Mouse (Mus musculus) bone marrow macrophage, adult 2 months (primary cell): ENCODE measurements at regions not wholly inside any gene's neighbourhood (a gene's known extent, or its start where the extent isn't known, plus 50 kb on each side); places are given as distances from the start of the nearest gene placed in this dataset.

Experiments
- H3K27ac ChIP-seq: 2 replicates; pipeline ENCODE4 v1.5.1; 2012; ENCODE audit warnings: low read depth, low read length; ENCODE audit not compliant: insufficient read depth
- H3K4me1 ChIP-seq: 2 replicates; pipeline ENCODE4 v1.6.1; 2012; ENCODE audit warnings: low read length; ENCODE audit not compliant: control insufficient read depth, insufficient read depth
- H3K4me3 ChIP-seq: 2 replicates; pipeline ENCODE4 v1.5.1; 2012; ENCODE audit warnings: mild to moderate bottlenecking, low read length, moderate library complexity; ENCODE audit not compliant: insufficient read depth
- CTCF ChIP-seq: IDR thresholded peaks from 2 replicates; pipeline ENCODE4 v1.5.1; 2012; ENCODE audit warnings: low read depth, mild to moderate bottlenecking, low read length, moderate library complexity
- POLR2A ChIP-seq: IDR thresholded peaks from 2 replicates; pipeline ENCODE4 v1.6.1; 2012; ENCODE audit warnings: mild to moderate bottlenecking, low read depth, low read length, borderline replicate concordance

DNA sequence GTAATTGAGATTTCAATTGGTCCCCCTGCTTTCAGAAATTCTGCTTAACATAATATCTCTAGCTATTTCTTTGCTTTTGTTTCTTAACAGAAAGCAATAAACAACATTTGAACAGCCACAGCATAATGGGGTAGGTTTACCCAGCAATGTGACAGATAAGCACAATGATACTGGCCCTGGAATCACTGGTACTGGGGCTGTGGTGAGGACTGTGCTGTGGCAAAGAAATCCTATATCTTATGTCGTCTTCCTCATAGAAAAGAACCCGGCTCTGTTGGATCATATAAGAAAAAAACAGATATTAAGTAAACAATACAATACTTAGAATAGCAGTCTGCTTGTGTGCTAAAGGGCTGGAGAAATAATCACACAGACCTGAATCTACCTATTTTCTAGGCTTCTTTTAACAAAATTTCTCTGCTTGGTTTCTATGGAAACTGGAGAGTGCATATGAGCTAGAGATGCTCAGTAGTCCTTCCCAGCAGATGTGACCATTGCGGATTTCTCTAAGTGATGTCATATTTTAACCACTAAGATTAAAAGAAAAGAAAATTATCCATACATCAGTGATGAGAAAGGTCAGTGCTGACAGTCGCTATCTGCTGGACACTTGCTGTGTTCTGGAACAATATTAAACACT lies 119.8 kb upstream of the Gnao1 start:
- H3K4me1 ChIP-seq, result no peaks in the 10 kb centered on the region

GRCm38 (mm10) chr8:93691375-93691774 lies 118.4 kb upstream of the Gnao1 start:
- no peak overlapping the region for H3K27ac ChIP-seq
- TF ChIP-seq CTCF (no peak), POLR2A (no peak)
- H3K4me1 ChIP-seq, result no peaks in the 10 kb centered on the region
- H3K4me3 ChIP-seq, result no peak overlapping the region

More for the DNA sequence above, 119.8 kb upstream of the Gnao1 start:
- H3K4me3 ChIP-seq, result no peak overlapping the region
- H3K27ac ChIP-seq, result no peak overlapping the region
- no peak for TF ChIP-seq CTCF
- TF ChIP-seq POLR2A, result no peak

DNA sequence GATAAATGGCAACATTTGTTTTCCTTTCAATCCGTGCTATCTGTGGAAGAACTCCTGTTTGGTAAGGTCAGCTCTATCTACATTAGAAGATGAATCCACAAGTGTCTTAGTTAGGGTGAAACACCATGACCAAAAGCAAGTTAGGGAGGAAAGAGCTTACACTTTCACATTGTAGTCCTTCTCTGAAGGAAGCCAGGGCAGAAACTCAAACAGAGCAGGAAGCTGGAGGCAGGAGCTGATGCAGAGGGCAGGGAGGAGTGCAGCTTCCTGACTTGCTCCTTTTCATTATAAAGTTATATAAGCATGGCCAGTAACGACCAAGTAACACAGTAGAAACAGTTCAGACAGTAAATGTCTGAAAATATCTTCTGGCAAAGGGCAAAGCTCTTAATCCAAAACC lies 117.9 kb upstream of the Gnao1 start:
- Histone ChIP-seq H3K27ac (no peak overlapping the region), H3K4me3 (no peak overlapping the region), H3K4me1 (no peaks in the 10 kb centered on the region)
- no peak for TF ChIP-seq POLR2A
- TF ChIP-seq CTCF, result no peak

DNA sequence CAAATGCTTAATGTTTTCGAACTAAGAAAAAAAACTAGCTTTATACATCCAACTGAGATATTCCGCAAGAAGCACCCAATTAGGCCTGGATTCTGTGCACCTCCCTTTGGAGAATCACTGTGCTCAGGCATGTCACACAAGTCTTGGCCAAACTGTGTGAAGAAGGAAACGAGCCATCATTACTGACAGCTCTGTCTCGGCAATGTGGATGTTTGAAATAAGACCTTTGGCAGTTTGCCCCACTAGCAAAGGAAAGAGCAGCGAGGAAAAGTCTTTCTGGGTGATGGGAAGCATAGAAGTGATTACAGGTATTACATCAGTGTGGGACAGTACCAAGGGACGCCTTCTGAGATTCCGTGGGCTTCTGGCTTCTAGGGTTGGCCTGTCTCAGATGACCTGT lies 112.6 kb upstream of the Gnao1 start:
- no peak for TF ChIP-seq POLR2A
- no peak for TF ChIP-seq CTCF
- Histone ChIP-seq H3K4me3 (no peak overlapping the region), H3K27ac (no peak overlapping the region), H3K4me1 (no peaks in the 10 kb centered on the region)

DNA sequence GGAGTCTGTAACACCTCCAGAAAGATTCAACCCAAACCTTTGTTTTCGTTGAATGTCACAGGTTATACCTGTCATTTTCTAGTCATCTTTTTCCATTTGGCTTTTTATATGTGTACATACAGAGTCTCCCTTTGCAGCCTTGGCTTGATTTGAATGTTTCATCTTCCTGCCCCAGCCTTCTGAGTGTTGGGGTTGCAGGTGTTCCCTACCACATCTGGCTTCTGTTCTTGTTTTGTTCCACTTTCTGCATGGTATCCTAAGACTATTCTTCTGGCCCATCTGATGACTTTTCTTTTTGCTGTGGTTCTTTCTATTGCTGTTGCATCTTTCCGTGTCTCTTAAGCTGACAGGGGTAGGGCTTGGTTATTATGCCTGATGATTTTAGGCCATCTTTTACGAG lies 111.3 kb upstream of the Gnao1 start:
- TF ChIP-seq CTCF, result no peak
- no peak for TF ChIP-seq POLR2A
- H3K4me1 ChIP-seq, result no peaks in the 10 kb centered on the region
- H3K4me3 ChIP-seq, result no peak overlapping the region
- H3K27ac ChIP-seq, result no peak overlapping the region

- Histone ChIP-seq H3K27ac (no peak overlapping the region), H3K4me3 (no peak overlapping the region), H3K4me1 (no peaks in the 10 kb centered on the region)
- no peak for TF ChIP-seq POLR2A
- no peak for TF ChIP-seq CTCF
Observed at GRCm38 (mm10) chr8:93701391-93701790, 108.4 kb upstream of the Gnao1 start.

DNA sequence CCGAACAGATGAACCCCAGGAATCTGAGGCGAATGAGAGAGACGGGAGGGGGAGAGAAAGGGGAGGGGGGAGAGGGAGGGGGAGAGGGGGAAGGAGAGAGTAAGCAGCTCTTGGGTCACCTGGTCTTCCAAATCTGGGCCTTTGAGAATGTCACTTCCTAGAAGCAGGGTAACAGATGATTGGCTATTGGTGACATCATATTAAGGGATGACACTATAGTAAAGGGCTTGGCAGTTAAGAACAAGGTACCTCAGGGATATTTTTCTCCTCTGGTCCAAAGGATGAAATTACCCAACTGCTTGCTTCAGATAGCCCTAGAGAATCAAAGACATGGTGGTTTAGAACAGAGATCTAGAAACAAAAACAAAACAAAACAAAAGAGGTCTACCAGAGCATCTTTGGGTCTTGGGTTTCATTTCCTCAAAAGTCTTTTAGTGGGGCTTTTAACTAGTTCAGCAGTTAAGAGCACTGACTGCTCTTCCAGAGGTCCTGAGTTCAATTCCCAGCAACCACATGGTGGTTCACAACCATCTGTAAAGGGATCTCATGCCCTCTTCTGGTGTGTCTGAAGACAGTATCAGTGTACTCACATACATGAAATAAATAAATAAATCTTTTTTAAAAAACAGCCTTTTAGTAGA lies 97.6 kb upstream of the Gnao1 start:
- Histone ChIP-seq H3K4me3 (no peak overlapping the region), H3K27ac (no peak overlapping the region), H3K4me1 (no peaks in the 10 kb centered on the region)
- TF ChIP-seq CTCF, result no peak
- TF ChIP-seq POLR2A, result no peak

GRCm38 (mm10) chr8:93713221-93713620 lies 96.5 kb upstream of the Gnao1 start:
- no peak overlapping the region for H3K27ac ChIP-seq
- H3K4me3 ChIP-seq, result no peak overlapping the region
- TF ChIP-seq CTCF (no peak), POLR2A (no peak)
- no peaks in the 10 kb centered on the region for H3K4me1 ChIP-seq

DNA sequence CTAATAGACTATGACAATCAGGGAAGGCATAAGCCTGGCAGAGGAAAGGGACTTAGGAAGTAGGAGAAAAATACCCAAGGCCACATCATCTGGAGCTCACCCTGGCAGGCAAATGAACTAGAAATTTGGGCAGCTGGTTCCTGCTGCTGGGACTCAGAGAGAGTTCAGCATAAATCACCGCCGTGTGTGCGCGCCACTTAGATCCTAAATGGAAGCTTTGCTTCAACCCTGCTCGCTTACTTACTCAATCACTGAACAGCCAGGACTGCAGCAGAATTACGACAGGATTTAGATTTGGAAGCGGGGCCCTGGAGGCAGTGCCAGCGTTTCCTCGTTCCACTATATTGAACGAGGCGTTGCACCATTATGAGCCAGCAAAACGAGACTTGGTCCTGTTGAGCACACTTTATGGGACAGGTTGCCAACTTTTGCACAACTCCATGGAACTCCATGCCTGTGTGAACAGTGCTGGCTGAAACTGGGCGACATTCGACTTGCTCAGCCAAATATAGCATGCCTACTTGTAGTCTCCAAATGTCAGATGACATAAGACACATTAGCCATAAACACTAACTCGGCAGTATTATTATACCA lies 84.8 kb upstream of the Gnao1 start:
- no peak overlapping the region for H3K27ac ChIP-seq
- H3K4me3 ChIP-seq, result no peak overlapping the region
- no peak for TF ChIP-seq POLR2A
- TF ChIP-seq CTCF, result no peak
- no peaks in the 10 kb centered on the region for H3K4me1 ChIP-seq

GRCm38 (mm10) chr8:93729124-93729930 lies 80.4 kb upstream of the Gnao1 start:
- H3K4me1 ChIP-seq, result no peaks in the 10 kb centered on the region

More at GRCm38 (mm10) chr8:93729124-93729930, 80.4 kb upstream of the Gnao1 start:
- Histone ChIP-seq H3K4me3 (no peak overlapping the region), H3K27ac (no peak overlapping the region)
- no peak for TF ChIP-seq POLR2A
- TF ChIP-seq CTCF, result no peak
